ENCODE assay signal across 8 mouse cellular contexts in the genomic region with DNA sequence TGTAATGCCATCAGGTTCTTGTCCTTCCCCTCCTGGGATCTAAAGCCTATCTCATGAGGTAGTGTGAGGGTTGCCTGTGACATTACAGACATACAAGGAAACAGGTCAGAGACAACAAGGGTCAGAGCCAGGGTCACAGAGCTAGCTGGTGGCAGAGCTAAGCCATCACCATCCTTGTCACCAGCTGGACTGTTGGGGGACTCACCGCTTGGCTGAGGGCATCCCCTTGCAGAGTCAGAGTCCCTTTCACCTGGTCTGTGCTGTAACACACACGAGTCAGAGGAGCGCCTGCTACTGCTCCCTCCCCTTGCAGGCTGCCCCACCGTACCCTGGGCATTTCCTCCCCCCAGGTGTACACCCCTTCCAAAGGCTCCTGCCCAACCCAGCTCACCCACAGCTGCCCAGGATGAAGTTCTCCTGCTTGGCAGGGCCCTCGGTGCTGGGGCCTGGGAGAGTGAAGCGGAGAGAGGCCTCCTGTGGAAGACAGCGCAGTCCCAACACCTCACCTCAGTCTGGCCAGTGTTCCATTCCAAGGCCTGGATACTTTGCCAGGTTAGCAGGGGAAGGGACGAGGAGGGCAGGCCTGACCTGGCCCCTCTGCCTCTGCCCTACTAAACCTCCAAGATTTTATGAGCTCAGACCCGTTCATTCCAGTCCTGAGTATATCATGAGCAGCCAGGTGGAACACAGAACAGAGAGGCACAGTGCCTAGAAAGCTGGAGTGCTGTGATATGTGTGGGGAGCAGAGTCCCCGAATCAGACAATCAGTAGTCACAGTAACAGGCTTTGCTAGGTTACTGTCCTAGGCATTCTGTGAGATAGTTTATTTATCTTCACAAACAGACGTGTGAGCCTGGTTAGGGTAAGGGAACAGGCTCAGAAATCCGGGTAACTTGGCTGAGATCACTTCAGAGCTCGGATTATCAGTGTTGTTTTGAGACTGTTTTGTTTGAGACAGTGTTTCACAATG. TPM values are rescaled to one million over a fixed set of nuclear protein-coding genes. Genes with fewer than 3 reads are reported as not detected.
DNase-seq lines count a peak whose midpoint lies in the region; ATAC-seq and TF ChIP-seq lines count a peak whose summit lies in the region.

No protein-coding gene starts in this region.

- TF ChIP-seq EP300 in heart, postnatal 0 days (IDR thresholded peaks at IDR 0.05; ENCODE audit: low read depth): no peak

- peak overlapping the region; percentile 77 for H3K4me3 ChIP-seq in lung, adult 2 months (replicated peaks; ENCODE audit: extremely low read depth, low read depth, low read length)
- H3K4me3 ChIP-seq in heart, postnatal 0 days (ENCODE audit: low read depth, low read length): peak overlapping the region; percentile 71
- H3K4me3 ChIP-seq in limb, embryonic 13.5 days: peak overlapping the region; percentile 69
- peak overlapping the region; percentile 35 for H3K4me3 ChIP-seq in small intestine, adult 2 months (ENCODE audit: low read depth, low read length)

- peak overlapping the region; percentile 67 for H3K4me2 ChIP-seq in heart, postnatal 0 days (ENCODE audit: low read depth, low read length)
- H3K4me2 ChIP-seq in limb, embryonic 13.5 days (replicated peaks): peak overlapping the region; percentile 84

- TF ChIP-seq POLR2A in lung, adult 2 months (IDR thresholded peaks at IDR 0.05; ENCODE audit: borderline replicate concordance, extremely low read depth, low read depth, low read length): peak; percentile 20; the same call in 1 of the 2 replicates
- TF ChIP-seq POLR2A in small intestine, adult 2 months (IDR thresholded peaks at IDR 0.05; ENCODE audit: low read depth, low read length): no peak

- peak overlapping the region; percentile 59; the same call in 1 of the 2 replicates for H3K9ac ChIP-seq in heart, postnatal 0 days (replicated peaks; ENCODE audit: low read depth, low read length)
- peak overlapping the region; percentile 82 for H3K9ac ChIP-seq in limb, embryonic 13.5 days

- no peak for TF ChIP-seq CTCF in lung, adult 2 months (IDR thresholded peaks at IDR 0.05; ENCODE audit: insufficient read depth, low read length)
- no peak for TF ChIP-seq CTCF in heart, postnatal 0 days (IDR thresholded peaks at IDR 0.05; ENCODE audit: low read depth)
- TF ChIP-seq CTCF in small intestine, adult 2 months (IDR thresholded peaks at IDR 0.05; ENCODE audit: extremely low read depth, insufficient read length, insufficient replicate concordance, low read depth, low read length): no peak

- peaks cover 34% of the 10 kb centered on the region for H3K36me3 ChIP-seq in heart, postnatal 0 days (replicated peaks; ENCODE audit: control insufficient read depth, insufficient read depth, low read length)
- H3K36me3 ChIP-seq in limb, embryonic 13.5 days: peaks cover 45% of the 10 kb centered on the region
- peaks cover 26% of the 10 kb centered on the region for H3K36me3 ChIP-seq in small intestine, adult 2 months (ENCODE audit: control insufficient read depth, insufficient read depth, low read length)

- H3K27me3 ChIP-seq in heart, postnatal 0 days (ENCODE audit: control insufficient read depth, insufficient read depth, low read length): no peaks in the 10 kb centered on the region
- no peaks in the 10 kb centered on the region for H3K27me3 ChIP-seq in limb, embryonic 13.5 days
- H3K27me3 ChIP-seq in small intestine, adult 2 months (ENCODE audit: control insufficient read depth, insufficient read depth, low read length): no peaks in the 10 kb centered on the region

- no peak overlapping the region for H3K27ac ChIP-seq in heart, postnatal 0 days (ENCODE audit: low read depth)
- no peak overlapping the region for H3K27ac ChIP-seq in limb, embryonic 13.5 days
- peak overlapping the region; percentile 38 for H3K27ac ChIP-seq in small intestine, adult 2 months (ENCODE audit: insufficient read depth, low read depth, low read length)

- DNase-seq in lung, adult 2 months: no peak
- no peak for DNase-seq in lung, postnatal 4 days
- peak; percentile 86 for DNase-seq in c-Kit-positive CD71-positive TER-119-negative erythroid progenitor cells, embryonic 14.5 days (ENCODE audit: low read depth)
- DNase-seq in heart, postnatal 0 days (ENCODE audit: low spot score): no peak
- no peak for DNase-seq in frontal cortex, postnatal 25 days (ENCODE audit: low spot score in 2 of 2)
- no peak for DNase-seq in left cerebral cortex, adult 8-10 months (ENCODE audit: low spot score in 2 of 2)

- H3K4me1 ChIP-seq in lung, adult 2 months (ENCODE audit: control insufficient read depth, insufficient read depth, low read length): peaks cover 10% of the 10 kb centered on the region
- 0 out of 2 replicates have a peak, but pooled peaks cover 6% of the 10 kb centered on the region for H3K4me1 ChIP-seq in heart, postnatal 0 days (ENCODE audit: control insufficient read depth, insufficient read depth)
- peaks cover 10% of the 10 kb centered on the region for H3K4me1 ChIP-seq in limb, embryonic 13.5 days
- peaks cover 24% of the 10 kb centered on the region for H3K4me1 ChIP-seq in small intestine, adult 2 months (ENCODE audit: control insufficient read depth, insufficient read depth, insufficient read length, low read length)

- H3K9me3 ChIP-seq in heart, postnatal 0 days (replicated peaks; ENCODE audit: control insufficient read depth, low read length): no peaks in the 10 kb centered on the region
- no peaks in the 10 kb centered on the region for H3K9me3 ChIP-seq in limb, embryonic 13.5 days

- 46% methylated on average over 13 of the region's 13 CpGs for WGBS in lung, adult 2 months
- WGBS in heart, postnatal 0 days: 44% methylated on average over 13 of the region's 13 CpGs
- 44% methylated on average over 13 of the region's 13 CpGs for WGBS in limb, embryonic 13.5 days
- WGBS in small intestine, adult 2 months: 39% methylated on average over 13 of the region's 13 CpGs

- no peak for ATAC-seq in heart, postnatal 0 days (ENCODE audit: insufficient read depth, low read depth)
- ATAC-seq in limb, embryonic 13.5 days (ENCODE audit: low FRiP score, low read depth): no peak

RNA-seq across cellular contexts. Expression of gene Rogdi, which starts 1.0 kb away (rescaled TPM):
- 108 and 117 TPM in 2 replicates for polyA plus RNA-seq in lung, adult 2 months (2012; rRNA removed)
- total RNA-seq in heart, postnatal 0 days (2014; rRNA removed; ENCODE audit: low replicate concordance): 37.3 and 55.7 TPM in 2 replicates
- 34.8 and 39.2 TPM in 2 replicates for polyA plus RNA-seq in heart, postnatal 0 days (2015; fragmentation: Nextera tagmentation; extraction: Ambion mirVana)
- polyA plus RNA-seq in limb, embryonic 13.5 days (2015; fragmentation: Nextera tagmentation; extraction: Ambion mirVana): 63.6 and 67.4 TPM in 2 replicates
- polyA plus RNA-seq in small intestine, adult 2 months (2012; rRNA removed): 41.3 and 68.4 TPM in 2 replicates
- 100 to 1,000 TPM; 160 to 204 (median 189) TPM for total RNA-seq in left cerebral cortex, adult 8-10 months (2022)

RNA-seq across cellular contexts. Expression of gene Smim22, which starts 5.2 kb away (rescaled TPM):
- polyA plus RNA-seq in lung, adult 2 months (2012; rRNA removed): 73.2 and 81.3 TPM in 2 replicates
- 7.3 TPM in 1 of 2 replicates, not detected in the other for total RNA-seq in heart, postnatal 0 days (2014; rRNA removed; ENCODE audit: low replicate concordance)
- 2.1 and 2.5 TPM in 2 replicates for polyA plus RNA-seq in heart, postnatal 0 days (2015; fragmentation: Nextera tagmentation; extraction: Ambion mirVana)
- 4.1 and 4.8 TPM in 2 replicates for polyA plus RNA-seq in limb, embryonic 13.5 days (2015; fragmentation: Nextera tagmentation; extraction: Ambion mirVana)
- 173 and 472 TPM in 2 replicates for polyA plus RNA-seq in small intestine, adult 2 months (2012; rRNA removed)
- total RNA-seq in left cerebral cortex, adult 8-10 months (2022): not detected

RNA-seq across cellular contexts. Expression of gene Sept12, which starts 14.7 kb away (rescaled TPM):
- not detected in 2 replicates for polyA plus RNA-seq in lung, adult 2 months (2012; rRNA removed)
- total RNA-seq in heart, postnatal 0 days (2014; rRNA removed; ENCODE audit: low replicate concordance): not detected in 2 replicates
- polyA plus RNA-seq in heart, postnatal 0 days (2015; fragmentation: Nextera tagmentation; extraction: Ambion mirVana): not detected in 2 replicates
- polyA plus RNA-seq in limb, embryonic 13.5 days (2015; fragmentation: Nextera tagmentation; extraction: Ambion mirVana): not detected in 2 replicates
- polyA plus RNA-seq in small intestine, adult 2 months (2012; rRNA removed): 0.15 TPM in 1 of 2 replicates, not detected in the other
- not detected for total RNA-seq in left cerebral cortex, adult 8-10 months (2022)

RNA-seq across cellular contexts. Expression of gene Glyr1, which starts 37.3 kb away (rescaled TPM):
- 46.8 and 60.1 TPM in 2 replicates for polyA plus RNA-seq in lung, adult 2 months (2012; rRNA removed)
- total RNA-seq in heart, postnatal 0 days (2014; rRNA removed; ENCODE audit: low replicate concordance): 74.3 and 84.4 TPM in 2 replicates
- polyA plus RNA-seq in heart, postnatal 0 days (2015; fragmentation: Nextera tagmentation; extraction: Ambion mirVana): 56.2 and 58.5 TPM in 2 replicates
- 140 and 150 TPM in 2 replicates for polyA plus RNA-seq in limb, embryonic 13.5 days (2015; fragmentation: Nextera tagmentation; extraction: Ambion mirVana)
- polyA plus RNA-seq in small intestine, adult 2 months (2012; rRNA removed): 21.2 and 39.0 TPM in 2 replicates
- 100 to 1,000 TPM; 139 to 152 (median 147) TPM for total RNA-seq in left cerebral cortex, adult 8-10 months (2022)

RNA-seq across cellular contexts. Expression of gene Ubn1, which starts 37.5 kb away (rescaled TPM):
- 33.5 and 46.2 TPM in 2 replicates for polyA plus RNA-seq in lung, adult 2 months (2012; rRNA removed)
- total RNA-seq in heart, postnatal 0 days (2014; rRNA removed; ENCODE audit: low replicate concordance): 31.3 and 34.0 TPM in 2 replicates
- polyA plus RNA-seq in heart, postnatal 0 days (2015; fragmentation: Nextera tagmentation; extraction: Ambion mirVana): 8.5 and 8.7 TPM in 2 replicates
- 21.6 and 22.8 TPM in 2 replicates for polyA plus RNA-seq in limb, embryonic 13.5 days (2015; fragmentation: Nextera tagmentation; extraction: Ambion mirVana)
- polyA plus RNA-seq in small intestine, adult 2 months (2012; rRNA removed): 14.8 and 25.8 TPM in 2 replicates
- 10 to 100 TPM; 36.4 to 42.8 (median 40.3) TPM for total RNA-seq in left cerebral cortex, adult 8-10 months (2022)

Comparison
In these comparisons a context has a peak if more than half of its experiments do, and no peak if none do; other contexts are left out.
1. RNA of gene Smim22, which starts 5.2 kb away (polyA plus RNA-seq): 173 to 472 TPM in small intestine, adult 2 months and 73.2 to 81.3 TPM in lung, adult 2 months; 4.1 to 4.8 TPM in limb, embryonic 13.5 days and 2.1 to 2.5 TPM in heart, postnatal 0 days; every median in the first group is over 10 times any median in the second.
2. Peak in every context shown above with its lines, with median percentiles within 50 percentile points of each other: H3K4me3 ChIP-seq.